Mouse (Mus musculus): ENCODE data around the gene Cyp8b1. TPM values are rescaled to one million over a fixed set of nuclear protein-coding genes. Genes with fewer than 3 reads are reported as not detected.

Cyp8b1 gene
- total RNA-seq, 1 experiment, result not detected

GRCm38 (mm10) chr9:121882015-121882457, 34.1 kb downstream of the Cyp8b1 start:
- no peak for TF ChIP-seq ZNF384 (IDR thresholded peaks at IDR 0.05; ENCODE audit: low read depth, low read length)
- no peak for TF ChIP-seq MAFK (IDR thresholded peaks at IDR 0.05; ENCODE audit: insufficient read depth, low read depth, low read length)
- no peak for TF ChIP-seq ZC3H11A (IDR thresholded peaks at IDR 0.05; ENCODE audit: borderline replicate concordance, low read depth, low read length)
- TF ChIP-seq CHD2 (IDR thresholded peaks at IDR 0.05; ENCODE audit: low read depth, low read length), result no peak
- no peak for TF ChIP-seq HCFC1 (IDR thresholded peaks at IDR 0.05; ENCODE audit: borderline replicate concordance, insufficient read depth, low read length)

GRCm38 (mm10) chr9:121881301-121881700, 34.8 kb downstream of the Cyp8b1 start:
- TF ChIP-seq CHD2 (IDR thresholded peaks at IDR 0.05; ENCODE audit: low read depth, low read length) (no peak), MAFK (IDR thresholded peaks at IDR 0.05; ENCODE audit: insufficient read depth, low read depth, low read length) (no peak), HCFC1 (IDR thresholded peaks at IDR 0.05; ENCODE audit: borderline replicate concordance, insufficient read depth, low read length) (no peak), ZC3H11A (IDR thresholded peaks at IDR 0.05; ENCODE audit: borderline replicate concordance, low read depth, low read length) (no peak), ZNF384 (IDR thresholded peaks at IDR 0.05; ENCODE audit: low read depth, low read length) (no peak)
- no peaks in the 10 kb centered on the region for H3K9me3 ChIP-seq (ENCODE audit: control insufficient read depth, insufficient read depth, low read depth, low read length)
- no peaks in the 10 kb centered on the region for H3K36me3 ChIP-seq (ENCODE audit: control insufficient read depth, insufficient read depth, low read length, poor library complexity, severe bottlenecking)
- H3K4me3 ChIP-seq (ENCODE audit: insufficient read depth in 1 of 2, low read depth in 1 of 2, low read length in 2 of 2, poor library complexity in 1 of 2, severe bottlenecking in 1 of 2), result no peak overlapping the region
- no peaks in the 10 kb centered on the region for H3K4me1 ChIP-seq (ENCODE audit: control insufficient read depth in 2 of 2, insufficient read depth in 2 of 2, low read length in 2 of 2, poor library complexity in 1 of 2)
- no peak for DNase-seq (ENCODE audit: low read depth, low spot score)
- H3K9ac ChIP-seq (ENCODE audit: insufficient read depth, low read depth, low read length, poor library complexity, severe bottlenecking), result no peak overlapping the region
- no peak overlapping the region for H3K27ac ChIP-seq (ENCODE audit: insufficient read depth, low read depth, low read length, poor library complexity, severe bottlenecking)
- in situ Hi-C loops (cut with MboI; ENCODE audit: low sequenced_read_pairs in 2 of 2, unreplicated experiment in 2 of 2), result no loop called here

More at GRCm38 (mm10) chr9:121882015-121882457, 34.1 kb downstream of the Cyp8b1 start:
- Histone ChIP-seq H3K4me1 (ENCODE audit: control insufficient read depth in 2 of 2, insufficient read depth in 2 of 2, low read length in 2 of 2, poor library complexity in 1 of 2) (no peaks in the 10 kb centered on the region), H3K9me3 (ENCODE audit: control insufficient read depth, insufficient read depth, low read depth, low read length) (no peaks in the 10 kb centered on the region), H3K4me3 (ENCODE audit: insufficient read depth in 1 of 2, low read depth in 1 of 2, low read length in 2 of 2, poor library complexity in 1 of 2, severe bottlenecking in 1 of 2) (no peak overlapping the region), H3K36me3 (ENCODE audit: control insufficient read depth, insufficient read depth, low read length, poor library complexity, severe bottlenecking) (no peaks in the 10 kb centered on the region), H3K27ac (ENCODE audit: insufficient read depth, low read depth, low read length, poor library complexity, severe bottlenecking) (no peak overlapping the region), H3K9ac (ENCODE audit: insufficient read depth, low read depth, low read length, poor library complexity, severe bottlenecking) (no peak overlapping the region)
- DNase-seq (ENCODE audit: low read depth, low spot score), result no peak
- in situ Hi-C loops (cut with MboI; ENCODE audit: low sequenced_read_pairs in 2 of 2, unreplicated experiment in 2 of 2), result no loop called here

GRCm38 (mm10) chr9:121880840-121881239, 35.3 kb downstream of the Cyp8b1 start:
- no peaks in the 10 kb centered on the region for H3K36me3 ChIP-seq (ENCODE audit: control insufficient read depth, insufficient read depth, low read length, poor library complexity, severe bottlenecking)
- no peak overlapping the region for H3K4me3 ChIP-seq (ENCODE audit: insufficient read depth in 1 of 2, low read depth in 1 of 2, low read length in 2 of 2, poor library complexity in 1 of 2, severe bottlenecking in 1 of 2)
- in situ Hi-C loops (cut with MboI; ENCODE audit: low sequenced_read_pairs in 2 of 2, unreplicated experiment in 2 of 2), result no loop called here
- no peaks in the 10 kb centered on the region for H3K4me1 ChIP-seq (ENCODE audit: control insufficient read depth in 2 of 2, insufficient read depth in 2 of 2, low read length in 2 of 2, poor library complexity in 1 of 2)
- no peak overlapping the region for H3K9ac ChIP-seq (ENCODE audit: insufficient read depth, low read depth, low read length, poor library complexity, severe bottlenecking)
- TF ChIP-seq HCFC1 (IDR thresholded peaks at IDR 0.05; ENCODE audit: borderline replicate concordance, insufficient read depth, low read length) (no peak), ZC3H11A (IDR thresholded peaks at IDR 0.05; ENCODE audit: borderline replicate concordance, low read depth, low read length) (0 out of 2 replicates have a peak, but pooled peaks have one; percentile 9)
- no peaks in the 10 kb centered on the region for H3K9me3 ChIP-seq (ENCODE audit: control insufficient read depth, insufficient read depth, low read depth, low read length)
- H3K27ac ChIP-seq (ENCODE audit: insufficient read depth, low read depth, low read length, poor library complexity, severe bottlenecking), result no peak overlapping the region
- DNase-seq (ENCODE audit: low read depth, low spot score), result peak; percentile 75

- no peaks in the 10 kb centered on the region for H3K36me3 ChIP-seq (ENCODE audit: control insufficient read depth, insufficient read depth, low read length, poor library complexity, severe bottlenecking)
- H3K27ac ChIP-seq (ENCODE audit: insufficient read depth, low read depth, low read length, poor library complexity, severe bottlenecking), result no peak overlapping the region
- in situ Hi-C loops (cut with MboI; ENCODE audit: low sequenced_read_pairs in 2 of 2, unreplicated experiment in 2 of 2), result no loop called here
- no peak overlapping the region for H3K9ac ChIP-seq (ENCODE audit: insufficient read depth, low read depth, low read length, poor library complexity, severe bottlenecking)
- H3K9me3 ChIP-seq (ENCODE audit: control insufficient read depth, insufficient read depth, low read depth, low read length), result no peaks in the 10 kb centered on the region
- DNase-seq (ENCODE audit: low read depth, low spot score), result peak; percentile 44
- peak; percentile 15; the same call in 1 of the 2 replicates for TF ChIP-seq ZC3H11A (IDR thresholded peaks at IDR 0.05; ENCODE audit: borderline replicate concordance, low read depth, low read length)
- TF ChIP-seq HCFC1 (IDR thresholded peaks at IDR 0.05; ENCODE audit: borderline replicate concordance, insufficient read depth, low read length), result no peak
- no peak for TF ChIP-seq CHD2 (IDR thresholded peaks at IDR 0.05; ENCODE audit: low read depth, low read length)
- TF ChIP-seq MAFK (IDR thresholded peaks at IDR 0.05; ENCODE audit: insufficient read depth, low read depth, low read length), result no peak
- no peak for TF ChIP-seq ZNF384 (IDR thresholded peaks at IDR 0.05; ENCODE audit: low read depth, low read length)
- no peak overlapping the region for H3K4me3 ChIP-seq (ENCODE audit: insufficient read depth in 1 of 2, low read depth in 1 of 2, low read length in 2 of 2, poor library complexity in 1 of 2, severe bottlenecking in 1 of 2)
- H3K4me1 ChIP-seq (ENCODE audit: control insufficient read depth in 2 of 2, insufficient read depth in 2 of 2, low read length in 2 of 2, poor library complexity in 1 of 2), result no peaks in the 10 kb centered on the region
Measured at GRCm38 (mm10) chr9:121877052-121877740, 38.9 kb downstream of the Cyp8b1 start.

Data from ES-E14 (cell line).